Comparison of ENCODE assay signal across 9 mouse cellular contexts in the genomic region with DNA sequence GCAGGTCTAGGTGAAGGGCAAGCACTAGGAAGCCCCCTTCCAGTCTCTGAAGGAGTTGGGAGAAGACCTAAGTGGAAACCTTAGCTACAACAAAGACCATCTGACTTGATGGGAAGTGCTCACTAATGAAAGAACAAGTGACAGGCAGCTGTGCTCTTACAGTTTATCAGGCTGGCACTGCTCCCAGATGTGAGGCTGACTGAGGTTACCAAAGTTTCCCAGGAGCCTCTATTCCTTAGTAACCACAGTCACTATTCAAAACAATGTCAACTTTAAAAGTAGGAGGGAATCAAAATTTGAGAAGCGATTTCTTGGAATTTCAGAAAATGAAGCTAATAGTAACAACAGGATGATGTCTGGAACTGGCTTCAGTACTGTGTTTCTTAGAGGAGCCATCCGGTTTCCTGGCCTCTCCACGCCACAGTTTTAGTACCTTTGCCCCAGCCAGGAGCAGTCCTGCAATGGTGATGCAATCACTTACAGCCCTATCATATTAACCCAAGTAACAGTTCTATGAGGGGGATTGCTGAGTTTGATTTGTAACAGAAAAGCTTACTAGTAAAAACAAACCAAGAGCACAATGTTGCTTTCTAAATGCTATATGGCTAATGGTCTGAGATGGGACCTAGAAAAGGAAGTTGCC.
DNase-seq lines count a peak whose midpoint lies in the region; TF ChIP-seq lines count a peak whose summit lies in the region.
"Had no signal": no experiment of that assay in that cellular context is flagged by ENCODE, and none has a peak within 500 bp of the region (broad histone marks: within the 10 kb centered on the region; RNA-seq: fewer than 3 reads in every experiment).

No protein-coding gene starts in this region.

- no peak for TF ChIP-seq CTCF in left cerebral cortex, adult 2 months (IDR thresholded peaks at IDR 0.05)

- H3K27ac ChIP-seq in left cerebral cortex, adult 2 months: no peak overlapping the region

- H3K4me3 ChIP-seq in left cerebral cortex, adult 2 months: no peak overlapping the region

- intact Hi-C loops in left cerebral cortex, adult 2 months (cut with DNase I): no loop called here

- peak; percentile 53 for DNase-seq in adrenal gland, adult 2 months
- DNase-seq in adrenal gland, postnatal 4 days (ENCODE audit: low spot score in 2 of 2): no peak
- DNase-seq in 3T3-L1 (ENCODE audit: low read depth, low spot score): peak; percentile 82
- peak; percentile 60 for DNase-seq in gastrocnemius, postnatal 10 days
- DNase-seq in kidney, postnatal 36 days: peak; percentile 34 to 54
- no peak for DNase-seq in urinary bladder, adult 18-20 months (ENCODE audit: low spot score in 2 of 2)
- DNase-seq in right cerebral cortex, adult 2 months (ENCODE audit: low spot score in 2 of 2): no peak
- no peak for DNase-seq in left cerebral cortex, adult 2 months (ENCODE audit: extremely low spot score in 1 of 2, low spot score in 2 of 2)
- DNase-seq: cerebellum, adult 2 months had no signal

Comparison
In these comparisons a context has a peak if more than half of its experiments do, and no peak if none do; other contexts are left out.
1. DNase-seq: peak in adrenal gland, adult 2 months (single experiment), 3T3-L1 (single experiment), gastrocnemius, postnatal 10 days (single experiment) and kidney, postnatal 36 days (2 of 2); none in adrenal gland, postnatal 4 days (0 of 2), urinary bladder, adult 18-20 months (0 of 2), right cerebral cortex, adult 2 months (0 of 2) and left cerebral cortex, adult 2 months (0 of 2).